Mouse (Mus musculus): ENCODE results near the gene Hoxd8.

Gene Hoxd8

DNA sequence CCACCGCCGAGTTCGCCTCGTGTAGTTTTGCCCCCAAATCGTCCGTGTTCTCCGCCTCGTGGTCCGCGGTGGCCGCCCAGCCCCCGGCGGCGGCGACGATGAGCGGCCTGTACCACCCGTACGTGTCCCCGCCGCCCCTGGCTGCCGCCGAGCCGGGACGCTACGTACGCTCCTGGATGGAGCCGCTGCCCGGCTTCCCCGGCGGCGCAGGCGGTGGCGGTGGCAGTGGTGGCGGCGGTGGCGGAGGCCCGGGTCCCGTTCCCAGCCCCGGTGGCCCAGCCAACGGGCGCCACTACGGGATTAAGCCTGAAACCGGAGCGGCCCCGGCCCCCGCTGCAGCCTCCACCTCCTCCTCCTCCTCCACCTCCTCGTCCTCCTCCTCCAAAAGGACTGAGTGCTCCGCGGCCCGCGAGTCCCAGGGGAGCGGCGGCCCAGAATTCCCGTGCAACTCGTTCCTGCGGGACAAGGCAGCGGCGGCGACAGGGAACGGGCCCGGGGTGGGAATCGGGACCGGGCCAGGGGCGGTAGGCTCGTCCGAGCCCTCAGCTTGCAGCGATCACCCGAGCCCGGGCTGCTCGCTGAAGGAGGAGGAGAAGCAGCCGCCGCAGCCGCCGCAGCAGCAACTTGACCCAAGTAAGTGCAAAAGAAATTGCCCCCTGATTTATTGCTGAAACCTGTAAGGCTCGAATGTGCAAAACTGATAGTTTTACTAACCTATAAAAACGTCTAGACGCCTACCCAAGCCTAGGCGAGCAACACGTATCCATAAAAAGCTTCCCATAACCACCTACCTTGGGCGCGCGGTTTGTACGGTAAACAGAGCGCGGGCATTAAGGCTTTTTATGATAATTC, 6.0 kb upstream of the Hoxd8 start:
- DNase-seq (ENCODE audit: low spot score in 2 of 2), result peak in 1 of 2 experiments; percentile 42

GRCm38 (mm10) chr2:74699053-74699430, 5.4 kb upstream of the Hoxd8 start:
- no peak for DNase-seq (ENCODE audit: low spot score in 2 of 2)

DNA sequence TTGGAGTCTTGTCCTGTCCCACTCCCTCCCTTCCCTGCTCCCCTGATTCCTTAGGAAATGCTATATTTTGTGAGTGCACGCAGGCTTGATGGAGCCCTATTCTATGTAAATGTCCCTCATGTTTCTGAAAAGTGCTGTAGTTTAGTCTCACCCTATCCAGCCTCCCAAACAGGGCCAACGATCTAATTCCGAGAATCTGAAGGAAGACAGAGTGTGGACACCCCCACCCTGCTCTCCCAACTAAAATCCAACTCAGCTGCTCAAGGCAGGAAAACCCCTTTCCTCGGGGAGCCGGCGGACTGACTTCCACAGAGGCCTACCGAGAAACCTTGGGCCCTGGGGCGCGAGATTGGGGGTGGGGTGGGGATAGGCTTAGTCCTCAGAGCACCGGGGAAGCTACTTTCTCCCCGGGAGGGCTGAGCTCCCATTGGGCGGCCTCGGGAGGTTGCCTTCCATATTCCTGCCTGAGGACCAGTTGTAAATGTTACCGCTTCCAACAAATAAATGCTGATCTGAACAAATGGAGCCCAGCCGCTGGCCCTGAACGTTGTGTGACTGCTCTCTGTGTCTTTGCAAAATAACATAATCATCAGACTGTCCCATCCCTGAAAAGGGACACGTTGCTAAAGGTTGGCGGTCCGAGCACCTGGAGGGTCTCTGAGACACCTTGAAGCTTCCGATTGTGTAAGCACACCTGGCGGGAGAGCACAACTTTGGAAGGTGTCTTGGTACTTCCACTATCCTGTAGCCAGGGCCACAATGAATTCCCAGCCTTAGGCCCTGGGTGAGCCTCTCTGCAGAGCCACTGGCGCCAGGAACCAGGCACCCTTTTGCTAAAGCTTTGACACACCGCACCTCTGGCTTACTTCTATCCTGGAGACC, 4.5 kb upstream of the Hoxd8 start:
- DNase-seq (ENCODE audit: low spot score in 2 of 2), result peak in 1 of 2 experiments; percentile 27

- DNase-seq (ENCODE audit: low spot score in 2 of 2), result peak in 1 of 2 experiments; percentile 27
These were observed 3.8 kb upstream of the Hoxd8 start for GRCm38 (mm10) chr2:74700546-74701112.

GRCm38 (mm10) chr2:74701949-74702819, 2.2 kb upstream of the Hoxd8 start:
- peak in 1 of 2 experiments; percentile 85 for DNase-seq (ENCODE audit: low spot score in 2 of 2)

DNA sequence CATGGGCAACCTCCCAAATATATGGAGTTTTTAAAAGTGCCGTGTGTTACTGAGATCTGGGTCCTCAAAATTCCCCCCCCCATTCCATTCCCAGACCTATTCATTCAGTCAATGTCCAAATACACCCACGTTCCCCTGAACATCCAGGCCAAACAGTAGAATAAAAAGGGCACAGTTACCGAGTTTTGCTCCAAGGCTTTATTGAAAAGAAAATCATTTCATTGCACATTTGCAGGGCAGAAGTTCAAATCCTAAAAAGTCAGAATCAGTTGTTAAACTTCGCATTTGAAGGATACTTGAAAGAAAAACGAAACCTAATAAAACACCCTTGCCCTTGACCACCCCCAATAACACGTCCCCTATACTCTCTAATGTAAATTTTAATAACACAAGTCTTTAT, 1.6 kb upstream of the Hoxd8 start:
- DNase-seq (ENCODE audit: low spot score in 2 of 2), result no peak

GRCm38 (mm10) chr2:74703317-74703716, 1.1 kb upstream of the Hoxd8 start:
- DNase-seq (ENCODE audit: low spot score in 2 of 2), result no peak

GRCm38 (mm10) chr2:74703720-74704392, 559 bp upstream of the Hoxd8 start:
- DNase-seq (ENCODE audit: low spot score in 2 of 2), result no peak

GRCm38 (mm10) chr2:74704999-74705466, 618 bp downstream of the Hoxd8 start:
- DNase-seq (ENCODE audit: low spot score in 2 of 2), result no peak

DNA sequence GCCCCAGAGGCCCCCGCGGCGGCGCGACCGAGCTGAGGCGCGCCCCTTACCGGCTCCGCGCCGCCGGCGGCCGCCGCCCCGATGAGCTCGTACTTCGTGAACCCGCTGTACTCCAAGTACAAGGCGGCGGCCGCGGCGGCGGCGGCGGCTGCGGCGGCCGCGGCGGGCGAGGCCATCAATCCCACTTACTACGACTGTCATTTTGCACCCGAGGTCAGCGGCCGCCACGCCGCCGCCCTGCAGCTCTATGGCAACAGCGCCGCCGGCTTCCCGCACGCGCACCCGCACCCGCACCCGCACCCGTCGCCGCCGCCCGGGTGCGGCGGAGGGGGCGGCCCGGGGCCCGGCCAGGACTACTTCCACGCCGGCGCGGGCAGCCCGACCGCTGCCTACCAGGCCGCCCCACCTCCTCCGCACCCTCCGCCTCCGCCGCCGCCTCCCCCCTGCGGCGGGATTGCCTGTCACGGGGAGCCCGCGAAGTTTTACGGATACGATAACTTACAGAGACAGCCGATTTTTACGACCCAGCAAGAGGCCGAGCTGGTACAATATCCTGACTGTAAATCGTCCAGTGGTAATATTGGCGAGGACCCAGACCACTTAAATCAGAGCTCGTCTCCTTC, 1.2 kb downstream of the Hoxd8 start:
- DNase-seq (ENCODE audit: low spot score in 2 of 2), result peak in 1 of 2 experiments; percentile 79

DNA sequence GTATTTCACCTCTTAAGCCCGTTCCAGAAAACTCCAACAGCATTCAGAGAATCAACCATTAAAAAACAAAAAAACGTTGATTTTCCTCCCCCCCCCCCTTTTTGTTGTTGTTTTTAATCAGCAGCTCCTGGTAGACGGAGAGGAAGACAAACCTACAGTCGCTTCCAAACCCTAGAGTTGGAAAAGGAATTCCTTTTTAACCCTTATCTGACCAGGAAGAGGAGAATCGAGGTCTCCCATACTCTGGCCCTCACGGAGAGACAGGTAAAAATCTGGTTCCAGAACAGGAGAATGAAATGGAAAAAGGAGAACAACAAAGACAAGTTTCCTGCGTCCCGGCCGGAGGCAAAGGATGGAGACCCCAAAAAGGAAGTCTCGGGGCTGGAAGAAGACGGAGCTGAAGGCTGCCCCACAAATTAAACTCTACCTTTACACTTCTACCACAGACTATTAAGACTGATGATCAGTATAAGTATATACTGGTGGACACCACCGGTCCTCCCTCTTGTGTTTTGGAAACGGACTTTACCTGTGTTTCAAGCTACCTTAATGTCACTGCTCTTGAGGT, 2.1 kb downstream of the Hoxd8 start:
- DNase-seq (ENCODE audit: low spot score in 2 of 2), result no peak

DNA sequence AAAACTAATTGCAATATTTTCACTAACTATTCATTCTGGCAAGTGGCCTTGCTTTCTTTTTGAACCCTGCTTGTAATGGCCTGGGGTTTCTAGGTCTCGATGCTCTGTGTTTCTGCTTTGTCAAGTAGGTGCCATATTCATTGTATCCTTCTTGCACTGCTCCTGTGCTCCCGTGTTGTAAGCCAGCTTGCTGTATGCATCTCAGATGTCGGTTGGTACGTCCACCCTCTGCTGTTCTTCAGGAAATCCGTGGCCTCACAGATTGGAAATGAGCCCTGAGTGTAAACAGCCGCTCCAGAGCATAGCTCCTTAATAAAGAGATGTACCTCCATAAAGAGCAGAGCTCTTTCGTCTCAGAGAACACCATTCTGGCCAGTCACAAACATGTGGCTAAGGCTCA, 3.2 kb downstream of the Hoxd8 start:
- DNase-seq (ENCODE audit: low spot score in 2 of 2), result no peak

DNA sequence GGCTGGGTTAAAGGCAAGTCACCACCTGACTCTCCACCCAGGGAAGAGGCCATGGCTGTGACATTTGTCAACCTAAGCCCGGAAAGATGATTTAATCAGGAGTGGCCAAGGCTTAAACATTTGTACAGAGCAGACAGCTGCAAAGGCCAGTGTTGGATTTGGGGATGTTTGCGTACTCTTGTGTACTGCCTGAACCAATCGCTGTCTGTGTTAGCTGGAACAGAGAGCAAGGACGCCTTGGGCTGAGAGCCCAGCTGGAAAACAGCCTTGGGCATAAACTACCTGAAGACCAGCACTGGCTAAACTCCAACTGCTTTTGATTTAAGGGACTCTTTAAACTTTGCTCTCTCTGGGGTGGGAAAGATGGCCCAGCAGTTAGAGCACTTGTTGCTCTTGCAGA, 4.3 kb downstream of the Hoxd8 start:
- no peak for DNase-seq (ENCODE audit: low spot score in 2 of 2)

GRCm38 (mm10) chr2:74709465-74710419, 5.3 kb downstream of the Hoxd8 start:
- DNase-seq (ENCODE audit: low spot score in 2 of 2), result no peak

DNA sequence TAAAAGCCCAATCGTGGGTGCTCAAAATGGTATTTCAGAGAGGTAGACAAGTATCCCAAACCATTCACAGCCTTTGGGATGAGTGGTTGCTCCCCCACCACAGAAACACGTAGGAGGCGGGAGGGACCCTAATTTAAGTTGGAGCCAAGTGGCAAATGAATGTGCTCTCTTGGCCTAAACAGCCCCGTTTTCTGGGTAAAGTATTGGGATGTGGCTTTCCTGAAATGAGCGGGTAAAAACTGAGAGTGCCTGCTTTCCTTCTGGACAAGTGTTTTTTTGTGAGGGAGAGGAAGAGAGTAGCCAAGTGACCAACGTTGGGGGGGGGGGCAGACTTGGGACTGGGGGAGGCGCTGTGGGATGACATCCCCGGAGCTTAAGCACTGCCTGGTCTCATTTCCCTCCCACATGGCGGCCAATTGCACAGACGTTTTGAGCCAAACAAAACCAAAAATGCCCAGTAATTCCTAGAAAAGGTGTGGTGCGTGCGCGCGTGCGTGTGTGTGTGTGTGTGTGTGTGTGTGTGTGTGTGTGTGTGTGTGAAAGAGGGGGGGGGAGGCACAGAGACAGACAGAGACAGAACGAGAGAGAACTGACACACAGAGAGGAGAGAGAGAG, 6.6 kb downstream of the Hoxd8 start:
- no peak for DNase-seq (ENCODE audit: low spot score in 2 of 2)

- DNase-seq (ENCODE audit: low spot score in 2 of 2), result no peak
These were observed 7.6 kb downstream of the Hoxd8 start, which contains the start of the genes Hoxd3 and Hoxd4 for GRCm38 (mm10) chr2:74711721-74712621. Gene Hoxd3, plus strand, starts transcription at chr2:74711927. Gene Hoxd4, plus strand, starts transcription at chr2:74711929.

All from urinary bladder, postnatal 4 days (tissue).